Mouse (Mus musculus): Measurements from ENCODE around the gene Smpd4.

GRCm38 (mm10) chr16:17626269-17626555, 7.1 kb downstream of the Smpd4 start:
- TF ChIP-seq EP300 (IDR thresholded peaks at IDR 0.05; ENCODE audit: low read depth in 1 of 2, low read length in 2 of 2) (no peak), POLR2A (IDR thresholded peaks at IDR 0.05; ENCODE audit: control insufficient read depth in 1 of 2, insufficient read depth in 1 of 2, low read depth in 1 of 2, low read length in 2 of 2, poor library complexity in 1 of 2) (no peak), MAX (IDR thresholded peaks at IDR 0.05; ENCODE audit: low read length) (no peak), RAD21 (IDR thresholded peaks at IDR 0.05; ENCODE audit: low read depth, low read length) (no peak), MYB (IDR thresholded peaks at IDR 0.05; ENCODE audit: low read depth, low read length) (no peak), POLR2AphosphoS2 (IDR thresholded peaks at IDR 0.05; ENCODE audit: low read length) (no peak), CHD2 (IDR thresholded peaks at IDR 0.05; ENCODE audit: low read length) (no peak), GATA1 (IDR thresholded peaks at IDR 0.05; ENCODE audit: low read depth, low read length) (no peak), CTCF (IDR thresholded peaks at IDR 0.05 in 2 of 3, conservative IDR thresholded peaks at IDR 0.05 in 1 of 3; ENCODE audit: control insufficient read depth in 1 of 3, insufficient read depth in 1 of 3, low read depth in 2 of 3, low read length in 3 of 3, poor library complexity in 1 of 3, severe bottlenecking in 1 of 3) (no peak), SIN3A (IDR thresholded peaks at IDR 0.05; ENCODE audit: low read length) (no peak), USF2 (IDR thresholded peaks at IDR 0.05; ENCODE audit: borderline replicate concordance in 1 of 2, insufficient read depth in 1 of 2, low read depth in 1 of 2, low read length in 2 of 2) (no peak), ETS1 (IDR thresholded peaks at IDR 0.05; ENCODE audit: low read depth, low read length) (no peak), TCF12 (IDR thresholded peaks at IDR 0.05; ENCODE audit: low read depth, low read length) (no peak)

Data from MEL (cell line).